Mouse (Mus musculus) liver, embryonic 15.5 days (tissue): ENCODE data around the gene Hyal3. TPM values are rescaled to one million over a fixed set of nuclear protein-coding genes. Genes with fewer than 3 reads are reported as not detected.

Experiments
- ATAC-seq: fragments of 200-750 bp; cut with Nextera tagmentation; 2 replicates; pipeline ENCODE4 v1.8.0; 2017; ENCODE audit warnings: moderate number of reproducible peaks, mild to moderate bottlenecking, moderate library complexity; ENCODE audit not compliant: insufficient read depth
- H3K27ac ChIP-seq: fragments of 300-500 bp; sonication (generic); replicated peaks from 2 replicates; pipeline ENCODE4 v1.5.1; 2015; ENCODE audit warnings: mild to moderate bottlenecking, inconsistent platforms
- H3K27me3 ChIP-seq: fragments of 300-500 bp; sonication (generic); 2 replicates; pipeline ENCODE4 v1.6.1; 2015; ENCODE audit warnings: mild to moderate bottlenecking, inconsistent platforms
- H3K36me3 ChIP-seq: fragments of 300-500 bp; sonication (generic); replicated peaks from 2 replicates; pipeline ENCODE4 v1.6.1; 2015; ENCODE audit warnings: moderate library complexity, mild to moderate bottlenecking, inconsistent platforms
- H3K4me1 ChIP-seq: fragments of 300-500 bp; sonication (generic); replicated peaks from 2 replicates; pipeline ENCODE4 v1.6.1; 2015; ENCODE audit warnings: inconsistent platforms
- H3K4me2 ChIP-seq: fragments of 300-500 bp; sonication (generic); 2 replicates; pipeline ENCODE4 v1.6.1; 2015; ENCODE audit warnings: moderate library complexity, mild to moderate bottlenecking, inconsistent platforms
- H3K4me3 ChIP-seq: fragments of 300-500 bp; sonication (generic); replicated peaks from 2 replicates; pipeline ENCODE4 v1.5.1; 2015; ENCODE audit warnings: mild to moderate bottlenecking, inconsistent platforms
- H3K9ac ChIP-seq: fragments of 300-500 bp; sonication (generic); 2 replicates; pipeline ENCODE4 v1.6.1; 2015; ENCODE audit warnings: moderate library complexity, mild to moderate bottlenecking, inconsistent platforms
- H3K9me3 ChIP-seq: fragments of 300-500 bp; sonication (generic); replicated peaks from 2 replicates; pipeline ENCODE4 v1.6.1; 2016; ENCODE audit warnings: inconsistent platforms
- WGBS: fragments of 180-500 bp; shearing (Covaris S2); methylation state at CpG from one replicate; pipeline ENCODE4 v1.1.7; 2015; ENCODE audit warnings: mixed read lengths; ENCODE audit not compliant: insufficient replicate concordance; 5-methylcytosine and 5-hydroxymethylcytosine counted together
- polyA plus RNA-seq: library from polyadenylated mRNA; unstranded; fragments of >200 nt; fragmentation: Nextera tagmentation; extraction: Ambion mirVana; gene quantifications from 2 replicates; pipeline ENCODE4 v1.2.1, GENCODE M21; 2015

Gene Hyal3
- polyA plus RNA-seq, 1 experiment from 2014 or later, result 0.64 TPM

DNA sequence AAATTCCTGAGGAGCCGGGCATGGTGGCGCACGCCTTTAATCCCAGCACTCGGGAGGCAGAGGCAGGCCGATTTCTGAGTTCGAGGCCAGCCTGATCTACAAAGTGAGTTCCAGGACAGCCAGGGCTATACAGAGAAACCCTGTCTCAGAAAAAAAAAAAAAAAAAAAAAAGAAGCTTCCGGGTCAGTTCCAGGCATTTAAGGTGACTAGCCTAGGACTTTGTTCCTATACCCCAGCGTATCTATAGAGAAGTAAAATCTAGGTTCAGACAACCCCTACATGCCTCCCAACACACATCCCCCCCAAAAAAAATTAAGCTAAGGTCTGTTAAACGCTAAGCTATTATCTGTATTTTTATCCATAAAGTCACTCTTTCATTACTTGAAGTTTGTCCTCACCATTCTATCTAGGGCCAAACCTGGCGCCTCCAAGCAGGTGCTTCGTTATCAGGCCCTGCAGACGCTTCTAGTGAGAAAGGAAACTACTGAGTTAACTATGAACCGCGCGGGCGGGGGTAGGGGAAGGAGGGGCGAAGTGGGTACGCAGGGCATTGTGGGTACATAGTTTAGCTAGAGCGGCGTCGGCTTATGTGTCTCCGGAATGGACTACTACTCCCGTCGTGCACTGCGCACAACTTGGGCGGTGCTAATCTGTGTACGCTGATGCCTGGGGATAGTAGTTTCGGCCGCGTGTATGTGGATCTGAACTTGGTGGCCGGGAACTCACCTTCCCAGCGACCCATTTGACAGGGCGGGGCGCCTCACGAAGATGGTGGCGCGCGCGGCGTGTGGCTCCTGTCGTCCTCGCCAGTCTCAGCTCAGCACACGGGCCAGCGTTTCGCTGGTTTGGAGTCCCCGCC, 6.6 kb downstream of the Hyal3 start, which contains the start of gene Ifrd2:
TSS of gene Ifrd2 (plus strand) at position 669 of the 859 bp plus-strand sequence.
- peak; percentile 93 for ATAC-seq
- Histone ChIP-seq H3K36me3 (peaks cover 54% of the 10 kb centered on the region), H3K4me2 (peak within 1 kb of the TSS; percentile 82), H3K27ac (peak within 1 kb of the TSS; percentile 96), H3K9ac (peak within 1 kb of the TSS; percentile 83), H3K4me3 (peak within 1 kb of the TSS; percentile 78), H3K27me3 (no peaks in the 10 kb centered on the region), H3K4me1 (peaks cover 82% of the 10 kb centered on the region), H3K9me3 (no peaks in the 10 kb centered on the region)
- WGBS, result 8% methylated on average over 46 of the region's 46 CpGs

DNA sequence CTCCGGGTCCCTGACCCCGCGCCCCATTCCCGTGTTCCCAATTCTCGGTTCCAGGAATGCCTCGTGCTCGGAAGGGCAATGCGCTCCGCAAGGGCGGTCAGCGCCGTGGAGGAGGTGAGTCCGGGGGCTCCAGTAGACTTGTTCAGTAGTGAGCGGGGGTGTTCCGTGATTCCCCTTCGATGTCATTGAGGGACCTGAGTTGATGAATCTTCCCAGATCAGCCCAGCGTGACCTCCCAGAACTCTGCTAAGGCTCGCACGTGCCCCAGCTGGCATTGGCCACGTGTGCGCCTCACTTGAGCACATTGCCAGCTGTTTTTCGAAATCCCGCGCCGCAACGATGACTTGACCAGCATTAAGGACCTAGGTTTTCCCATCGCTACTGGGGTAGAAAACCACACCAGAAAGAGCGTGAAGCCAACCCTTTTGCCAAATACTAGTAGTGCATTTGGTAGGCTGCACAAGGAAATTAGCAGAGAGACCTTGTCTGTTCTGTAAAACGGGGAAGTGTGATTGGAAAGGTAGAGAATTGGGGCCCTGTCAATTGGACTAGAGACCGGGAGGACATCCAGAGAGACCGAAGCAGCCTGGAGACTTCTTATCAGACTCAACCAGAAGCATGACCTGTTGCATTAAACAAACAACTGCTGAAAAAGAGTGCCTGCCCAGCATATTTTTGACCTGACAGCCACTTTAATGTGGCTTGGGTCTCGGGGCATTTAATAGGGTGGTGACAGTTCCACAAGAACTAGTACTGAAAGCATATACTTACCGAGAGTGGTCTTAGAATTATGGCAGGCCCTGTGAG, 7.4 kb downstream of the Hyal3 start:
- H3K36me3 ChIP-seq, result peaks cover 60% of the 10 kb centered on the region
- H3K9me3 ChIP-seq, result no peaks in the 10 kb centered on the region
- H3K27me3 ChIP-seq, result no peaks in the 10 kb centered on the region
- H3K4me2 ChIP-seq, result peak overlapping the region; percentile 82
- H3K4me3 ChIP-seq, result peak overlapping the region; percentile 78
- WGBS, result 2% methylated on average over 33 of the region's 33 CpGs
- peak; percentile 10 for ATAC-seq
- H3K27ac ChIP-seq, result peak overlapping the region; percentile 96
- peak overlapping the region; percentile 83 for H3K9ac ChIP-seq
- H3K4me1 ChIP-seq, result peaks cover 75% of the 10 kb centered on the region

DNA sequence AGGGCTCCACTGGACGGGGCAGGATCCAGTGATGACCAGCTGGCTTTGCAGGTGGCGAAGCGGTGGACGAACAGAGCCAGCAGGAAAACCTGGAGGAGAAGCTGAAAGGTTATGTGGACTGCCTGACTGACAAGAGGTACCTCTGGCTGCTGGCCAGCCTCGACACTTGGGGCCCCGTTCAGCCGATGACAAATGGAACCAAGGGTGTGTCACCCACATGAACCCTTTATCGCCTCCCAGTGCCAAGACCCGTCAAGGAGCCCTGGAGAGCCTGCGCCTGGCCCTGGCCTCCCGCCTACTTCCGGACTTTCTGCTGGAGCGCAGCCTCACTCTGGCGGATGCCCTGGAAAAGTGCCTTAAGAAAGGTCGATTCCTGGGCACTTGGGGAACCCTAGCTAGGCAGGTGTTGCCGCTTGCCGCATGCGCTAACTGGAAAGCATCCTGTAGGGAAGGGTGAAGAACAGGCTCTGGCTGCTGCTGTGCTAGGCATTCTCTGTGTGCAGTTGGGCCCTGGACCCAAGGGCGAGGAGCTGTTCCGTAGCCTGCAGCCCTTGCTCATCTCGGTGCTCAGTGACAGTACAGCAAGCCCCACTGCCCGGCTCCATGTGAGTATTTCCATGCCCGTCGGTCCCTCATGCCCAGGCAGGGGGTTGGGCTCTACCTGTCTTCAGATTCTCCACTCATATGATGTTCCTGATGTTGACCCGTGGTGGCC, 9.6 kb downstream of the Hyal3 start:
- Histone ChIP-seq H3K27ac (peak overlapping the region; percentile 96), H3K4me3 (peak overlapping the region; percentile 78), H3K9me3 (no peaks in the 10 kb centered on the region), H3K9ac (peak overlapping the region; percentile 83), H3K36me3 (peaks cover 62% of the 10 kb centered on the region), H3K4me1 (peaks cover 57% of the 10 kb centered on the region), H3K4me2 (peak overlapping the region; percentile 82), H3K27me3 (no peaks in the 10 kb centered on the region)
- 68% methylated on average over 25 of the region's 25 CpGs for WGBS
- peak; percentile 6; the same call in 1 of the 2 replicates for ATAC-seq

DNA sequence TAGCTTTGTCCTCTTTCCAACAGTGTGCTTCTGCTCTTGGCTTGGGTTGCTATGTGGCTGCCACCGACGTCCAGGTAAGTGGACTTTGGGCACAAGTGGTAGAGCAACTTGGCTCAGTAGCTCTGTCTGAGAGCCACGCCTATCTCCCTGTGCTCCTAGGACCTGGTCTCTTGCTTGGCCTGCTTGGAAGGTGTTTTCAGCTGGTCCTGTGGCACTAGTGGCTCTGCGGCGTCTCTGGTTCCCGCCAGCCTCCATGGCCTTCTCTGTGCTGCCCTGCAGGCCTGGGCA, 10.1 kb downstream of the Hyal3 start:
- no peak for ATAC-seq
- H3K9ac ChIP-seq, result peak overlapping the region; percentile 83
- peak overlapping the region; percentile 78 for H3K4me3 ChIP-seq
- peaks cover 52% of the 10 kb centered on the region for H3K4me1 ChIP-seq
- H3K4me2 ChIP-seq, result peak overlapping the region; percentile 82
- peak overlapping the region; percentile 96 for H3K27ac ChIP-seq
- WGBS, result 86% methylated on average over 6 of the region's 6 CpGs
- H3K36me3 ChIP-seq, result peaks cover 61% of the 10 kb centered on the region
- no peaks in the 10 kb centered on the region for H3K27me3 ChIP-seq
- no peaks in the 10 kb centered on the region for H3K9me3 ChIP-seq

DNA sequence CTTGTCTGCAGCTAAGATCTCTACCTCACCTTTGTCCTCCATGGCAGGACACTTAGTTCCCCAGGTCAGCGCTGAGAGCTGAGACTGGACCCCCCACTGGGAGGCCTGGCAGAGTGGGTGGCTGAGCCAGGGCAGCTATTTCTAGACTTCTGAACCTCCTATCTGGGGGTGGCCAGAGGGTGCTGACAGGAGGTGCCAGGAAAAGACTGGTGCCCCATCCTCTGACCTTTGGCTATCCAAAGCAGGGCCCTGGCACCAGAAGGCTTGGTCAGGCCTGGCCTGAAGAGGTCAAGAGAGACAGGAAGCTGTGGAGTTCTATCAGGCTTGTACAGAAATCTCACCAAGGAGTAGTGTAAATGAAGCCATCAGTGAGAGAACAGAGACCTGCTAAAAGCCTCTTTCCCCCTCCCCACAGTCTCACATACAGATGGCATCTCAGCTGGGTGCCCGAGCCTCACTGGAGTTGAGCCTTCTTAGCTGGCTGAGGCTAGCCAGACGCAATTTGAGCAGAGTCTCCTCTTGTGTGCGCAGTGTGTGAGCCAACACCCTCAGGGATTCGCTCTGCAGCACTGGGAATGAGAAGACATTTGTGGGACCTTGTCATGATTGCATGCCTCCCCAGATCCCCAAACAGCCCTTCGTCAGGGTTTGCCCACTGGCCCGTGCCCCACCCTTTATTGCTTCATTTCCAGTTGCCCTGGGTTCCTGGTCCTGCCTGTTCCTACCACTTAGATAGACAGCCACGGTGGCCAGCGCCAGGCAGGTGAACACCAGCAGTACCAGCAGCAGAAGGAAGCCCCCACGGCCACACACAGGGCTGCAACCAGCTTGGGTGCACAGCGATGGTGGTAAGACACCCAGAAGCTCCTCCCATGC, 12.7 kb downstream of the Hyal3 start:
- Histone ChIP-seq H3K9me3 (no peaks in the 10 kb centered on the region), H3K27ac (no peak overlapping the region), H3K27me3 (no peaks in the 10 kb centered on the region), H3K9ac (no peak overlapping the region), H3K4me3 (no peak overlapping the region), H3K36me3 (peaks cover 61% of the 10 kb centered on the region), H3K4me1 (peaks cover 55% of the 10 kb centered on the region), H3K4me2 (no peak overlapping the region)
- ATAC-seq, result no peak
- 88% methylated on average over 11 of the region's 11 CpGs for WGBS

DNA sequence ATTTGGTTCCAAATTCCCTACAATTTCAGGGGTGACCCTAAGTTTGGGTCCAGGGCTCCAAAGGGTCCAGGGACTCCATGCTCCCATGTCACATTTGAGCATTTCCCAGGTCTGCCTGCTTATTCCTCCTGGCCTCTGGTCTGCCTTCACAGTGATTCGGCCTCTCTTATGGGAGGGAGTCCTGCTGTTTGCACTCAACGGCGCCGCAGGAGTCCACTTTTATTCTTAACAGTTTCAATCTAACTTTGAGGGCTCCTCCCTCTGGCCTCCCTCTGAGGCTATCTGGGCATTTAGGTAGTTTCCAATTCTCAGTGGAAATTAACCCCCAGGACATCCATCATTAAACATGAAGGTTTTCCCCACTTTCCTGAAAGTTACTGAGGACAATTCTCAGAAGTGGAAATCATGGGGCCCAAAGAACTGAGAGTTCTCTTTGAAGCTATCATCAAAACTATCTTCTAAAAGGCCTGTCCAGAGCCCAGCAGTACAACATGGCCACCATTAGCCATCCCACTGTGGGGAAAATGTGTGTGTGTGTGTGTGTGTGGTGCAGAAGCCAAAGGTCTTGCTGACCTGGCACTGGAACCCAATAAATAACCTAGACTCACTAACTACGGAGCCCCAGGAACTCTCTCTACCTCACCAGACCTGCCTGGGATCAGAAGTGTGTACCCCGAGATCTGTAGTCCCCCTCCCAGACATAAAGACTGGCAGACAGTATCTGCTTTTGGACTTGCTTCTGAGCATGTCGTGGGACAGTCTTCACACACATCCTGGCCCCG, 13.9 kb downstream of the Hyal3 start:
- no peak for ATAC-seq
- Histone ChIP-seq H3K36me3 (peaks cover 55% of the 10 kb centered on the region), H3K27ac (no peak overlapping the region), H3K9me3 (no peaks in the 10 kb centered on the region), H3K9ac (no peak overlapping the region), H3K4me1 (peaks cover 52% of the 10 kb centered on the region), H3K4me3 (no peak overlapping the region), H3K4me2 (no peak overlapping the region), H3K27me3 (peaks cover 9% of the 10 kb centered on the region)
- 85% methylated on average over 8 of the region's 8 CpGs for WGBS

DNA sequence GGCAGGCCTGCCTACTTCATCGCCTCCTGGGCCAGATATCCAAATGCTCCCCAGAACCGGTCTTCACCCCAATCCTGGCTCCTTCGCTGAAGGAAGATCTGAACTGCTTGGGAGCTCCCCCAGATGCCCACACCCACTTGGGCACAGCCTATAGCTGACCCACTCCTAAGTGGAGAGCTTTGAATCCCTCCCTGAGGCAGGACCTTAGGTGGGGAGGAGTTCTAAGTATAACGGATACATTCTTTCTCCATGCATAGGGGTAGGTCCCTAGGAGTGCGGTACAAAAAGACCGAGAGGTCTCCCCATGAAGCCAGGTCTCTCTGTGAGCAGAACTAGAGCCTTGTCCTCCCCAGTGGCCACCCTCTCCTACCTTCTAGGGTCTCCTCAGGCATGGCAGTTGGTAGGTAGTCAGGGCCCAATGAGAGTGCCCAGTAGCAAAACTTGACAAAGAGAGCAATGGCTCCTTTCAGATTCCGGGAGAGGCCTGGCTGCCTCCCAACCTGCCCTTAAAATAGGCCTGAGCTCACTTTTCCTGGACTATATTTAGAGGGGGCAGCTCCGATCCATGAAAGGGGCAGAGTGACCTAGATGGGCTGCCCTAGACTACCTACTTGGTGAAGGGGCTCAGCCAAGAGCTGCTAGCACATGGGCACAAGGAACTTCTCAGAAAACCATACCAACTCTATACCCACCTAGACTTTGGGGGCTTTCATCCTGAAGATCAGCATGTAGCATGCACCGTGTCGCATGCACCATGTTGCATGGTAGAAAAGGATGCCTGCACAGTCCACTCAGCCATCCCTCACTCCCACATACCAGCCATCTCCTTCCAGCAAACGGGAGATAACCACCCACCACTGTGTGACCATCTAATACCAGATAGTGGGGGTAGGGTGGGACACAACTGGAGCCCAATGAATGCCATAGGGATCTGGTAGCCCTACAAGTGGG, 16.3 kb downstream of the Hyal3 start:
- no peak for ATAC-seq
- WGBS, result 74% methylated on average over 11 of the region's 11 CpGs

DNA sequence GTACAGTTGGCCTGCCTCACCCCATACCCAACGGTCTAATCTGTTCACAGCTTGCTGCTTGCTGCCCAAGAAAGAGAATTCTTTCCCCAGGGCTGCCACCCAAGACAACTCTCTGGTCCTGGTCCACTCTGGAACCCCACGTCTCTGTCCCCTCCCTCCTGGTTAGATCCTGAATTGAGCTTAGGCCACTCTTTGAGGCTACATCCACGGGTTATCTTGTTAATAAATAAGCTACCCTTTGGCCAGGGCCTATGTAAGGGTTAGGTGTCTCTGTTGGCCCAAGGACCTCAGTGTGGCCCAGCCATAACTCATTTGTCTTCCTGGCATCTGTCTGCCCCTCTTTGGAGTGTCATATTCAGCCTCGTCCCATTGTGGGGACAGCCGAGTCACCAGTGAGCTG, 17.8 kb downstream of the Hyal3 start:
- H3K36me3 ChIP-seq, result peaks cover 16% of the 10 kb centered on the region
- H3K9ac ChIP-seq, result no peak overlapping the region
- ATAC-seq, result no peak
- no peak overlapping the region for H3K4me3 ChIP-seq
- H3K9me3 ChIP-seq, result no peaks in the 10 kb centered on the region
- H3K27me3 ChIP-seq, result peaks cover 38% of the 10 kb centered on the region
- H3K27ac ChIP-seq, result no peak overlapping the region
- H3K4me1 ChIP-seq, result peaks cover 49% of the 10 kb centered on the region
- 58% methylated on average over 5 of the region's 5 CpGs for WGBS
- no peak overlapping the region for H3K4me2 ChIP-seq

More for the DNA sequence above, 16.3 kb downstream of the Hyal3 start:
- peak overlapping the region; percentile 5; the same call in 1 of the 2 replicates for H3K27ac ChIP-seq
- H3K4me1 ChIP-seq, result peaks cover 43% of the 10 kb centered on the region
- H3K27me3 ChIP-seq, result peaks cover 31% of the 10 kb centered on the region
- H3K4me2 ChIP-seq, result no peak overlapping the region
- no peaks in the 10 kb centered on the region for H3K9me3 ChIP-seq
- no peak overlapping the region for H3K9ac ChIP-seq
- peaks cover 31% of the 10 kb centered on the region for H3K36me3 ChIP-seq
- H3K4me3 ChIP-seq, result no peak overlapping the region

DNA sequence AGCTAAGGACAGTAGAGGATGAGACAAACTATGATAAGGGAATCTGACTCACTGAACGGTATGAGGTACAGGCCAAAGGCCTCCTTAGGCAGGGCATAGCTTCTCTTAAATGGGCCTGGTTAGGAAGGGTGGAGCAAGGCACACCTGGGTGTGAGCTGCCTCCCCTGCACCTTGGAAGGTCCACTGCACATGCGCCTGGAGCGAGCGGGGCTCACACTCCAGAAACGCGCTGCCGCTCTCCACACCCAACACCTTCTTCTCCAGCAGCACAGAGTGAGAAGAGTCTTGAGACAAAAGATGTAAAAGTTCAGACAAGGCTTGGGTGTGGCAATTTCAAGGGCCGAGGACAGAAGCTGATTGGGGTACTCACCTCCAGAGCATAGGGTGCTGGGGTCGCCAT, 18.8 kb downstream of the Hyal3 start:
- H3K4me1 ChIP-seq, result peaks cover 46% of the 10 kb centered on the region

More for the DNA sequence above, 18.8 kb downstream of the Hyal3 start:
- H3K36me3 ChIP-seq, result peaks cover 6% of the 10 kb centered on the region
- no peaks in the 10 kb centered on the region for H3K9me3 ChIP-seq
- no peak overlapping the region for H3K27ac ChIP-seq
- no peak overlapping the region for H3K4me3 ChIP-seq
- H3K4me2 ChIP-seq, result no peak overlapping the region
- H3K27me3 ChIP-seq, result peaks cover 48% of the 10 kb centered on the region
- H3K9ac ChIP-seq, result no peak overlapping the region
- no peak for ATAC-seq
- WGBS, result 67% methylated on average over 9 of the region's 9 CpGs
